Mouse (Mus musculus): Measurements from ENCODE around the gene Gm10912. TPM values are rescaled to one million over a fixed set of nuclear protein-coding genes. Genes with fewer than 3 reads are reported as not detected.

Gm10912 gene
- polyA plus RNA-seq (2014; fragmentation: Illumina TruSeq; extraction: RNeasy Lipid Tissue Mini Kit (QIAGEN cat#74804); ENCODE audit: low read depth, low replicate concordance) = not detected

GRCm38 (mm10) chr2:104065526-104065925, at the start of gene Gm10912:
TSS of gene Gm10912 (plus strand) at chr2:104065826.

GRCm38 (mm10) chr2:104027458-104028138, 38.0 kb upstream of the Gm10912 start, which contains the start of gene Fbxo3:
TSS of gene Fbxo3 (plus strand) at chr2:104027721.

GRCm38 (mm10) chr2:104028139-104028723, 37.4 kb upstream of the Gm10912 start, which contains the start of gene 4931422A03Rik:
TSS of gene 4931422A03Rik (minus strand) at chr2:104028361.

GRCm38 (mm10) chr2:104068450-104068849, 2.8 kb downstream of the Gm10912 start, which contains the start of gene Gm10799:
TSS of gene Gm10799 (minus strand) at chr2:104068550.

GRCm38 (mm10) chr2:104069704-104070185, 4.1 kb downstream of the Gm10912 start, which contains the start of gene Cd59b:
TSS of gene Cd59b (plus strand) at chr2:104069849.

GRCm38 (mm10) chr2:104095741-104096213, 30.2 kb downstream of the Gm10912 start, which contains the start of gene Cd59a:
TSS of gene Cd59a (plus strand) at chr2:104095801.

Other genes with a start within 250 kb of the Gm10912 start
- gene Lmo2, start 107.8 kb upstream of the Gm10912 start, polyA plus RNA-seq (2014; fragmentation: Illumina TruSeq; extraction: RNeasy Lipid Tissue Mini Kit (QIAGEN cat#74804); ENCODE audit: low read depth, low replicate concordance) = 32.8 TPM
- gene Fbxo3, start 38.1 kb upstream of the Gm10912 start, polyA plus RNA-seq (2014; fragmentation: Illumina TruSeq; extraction: RNeasy Lipid Tissue Mini Kit (QIAGEN cat#74804); ENCODE audit: low read depth, low replicate concordance) = 212 TPM
- not detected for gene 4931422A03Rik, start 37.5 kb upstream of the Gm10912 start, polyA plus RNA-seq (2014; fragmentation: Illumina TruSeq; extraction: RNeasy Lipid Tissue Mini Kit (QIAGEN cat#74804); ENCODE audit: low read depth, low replicate concordance)
- gene Gm10799, start 2.7 kb downstream of the Gm10912 start, polyA plus RNA-seq (2014; fragmentation: Illumina TruSeq; extraction: RNeasy Lipid Tissue Mini Kit (QIAGEN cat#74804); ENCODE audit: low read depth, low replicate concordance) = not detected
- gene Cd59b, start 4.0 kb downstream of the Gm10912 start, polyA plus RNA-seq (2014; fragmentation: Illumina TruSeq; extraction: RNeasy Lipid Tissue Mini Kit (QIAGEN cat#74804); ENCODE audit: low read depth, low replicate concordance) = 19.0 TPM
- 320 TPM for gene Cd59a, start 30.0 kb downstream of the Gm10912 start, polyA plus RNA-seq (2014; fragmentation: Illumina TruSeq; extraction: RNeasy Lipid Tissue Mini Kit (QIAGEN cat#74804); ENCODE audit: low read depth, low replicate concordance)
- not detected for gene A930018P22Rik, start 56.9 kb downstream of the Gm10912 start, polyA plus RNA-seq (2014; fragmentation: Illumina TruSeq; extraction: RNeasy Lipid Tissue Mini Kit (QIAGEN cat#74804); ENCODE audit: low read depth, low replicate concordance)

Measured in adrenal gland, adult 10 weeks (tissue).